Mouse (Mus musculus) kidney, adult 2 months (tissue): ENCODE data around the gene Bzw1.

Experiments used
- CTCF ChIP-seq: fragments of 200-500 bp; conservative IDR thresholded peaks from 2 replicates; pipeline ENCODE4 v1.5.1; 2011; ENCODE audit warnings: low read depth, mild to moderate bottlenecking, control low read depth, low read length, moderate library complexity, mixed read lengths; ENCODE audit not compliant: insufficient read depth, insufficient read length
- POLR2A ChIP-seq: fragments of 200-500 bp; IDR thresholded peaks from one replicate; pipeline ENCODE4 v1.6.1; 2011; ENCODE audit warnings: low read depth, low read length, control low read depth

GRCm38 (mm10) chr1:58397731-58398130 lies 5.0 kb downstream of the Bzw1 start:
- TF ChIP-seq POLR2A (no peak), CTCF (no peak)
